Mouse (Mus musculus) olfactory bulb, adult 2 months (tissue): ENCODE data around the gene Snx5. TPM values are rescaled to one million over a fixed set of nuclear protein-coding genes. Genes with fewer than 3 reads are reported as not detected.

Experiments
- H3K27ac ChIP-seq: fragments of 200-500 bp; 2 replicates; pipeline ENCODE4 v1.5.1; 2012; ENCODE audit warnings: low read depth, low read length; ENCODE audit not compliant: insufficient read depth
- H3K4me1 ChIP-seq: fragments of 200-500 bp; 2 replicates; pipeline ENCODE4 v1.6.1; 2012; ENCODE audit warnings: low read length; ENCODE audit not compliant: control insufficient read depth, insufficient read depth
- H3K4me3 ChIP-seq: fragments of 200-500 bp; 2 replicates; pipeline ENCODE4 v1.5.1; 2012; ENCODE audit warnings: mild to moderate bottlenecking, low read depth, low read length, moderate library complexity; ENCODE audit not compliant: insufficient read depth
- CTCF ChIP-seq: fragments of 200-500 bp; IDR thresholded peaks from 2 replicates; pipeline ENCODE4 v1.5.1; 2012; ENCODE audit warnings: low read depth, mild to moderate bottlenecking, low read length, moderate library complexity; ENCODE audit not compliant: insufficient read depth
- POLR2A ChIP-seq: fragments of 200-500 bp; IDR thresholded peaks from 2 replicates; pipeline ENCODE4 v1.6.1; 2012; ENCODE audit warnings: mild to moderate bottlenecking, low read depth, low read length, moderate library complexity; ENCODE audit not compliant: insufficient read depth
- WGBS: fragments of 180-500 bp; shearing (Covaris S2); methylation state at CpG from one replicate; pipeline ENCODE4 v1.1.7; 2018; 5-methylcytosine and 5-hydroxymethylcytosine counted together
- polyA plus RNA-seq: library from polyadenylated mRNA; stranded (reverse); fragments of >200 nt; gene quantifications from 2 replicates; pipeline ENCODE4 v1.2.4, GENCODE M21; 2012; ENCODE audit warnings: low replicate concordance; ENCODE audit not compliant: missing spikeins, insufficient read depth, insufficient read length

Gene Snx5
- polyA plus RNA-seq, 1 experiment = not detected

DNA sequence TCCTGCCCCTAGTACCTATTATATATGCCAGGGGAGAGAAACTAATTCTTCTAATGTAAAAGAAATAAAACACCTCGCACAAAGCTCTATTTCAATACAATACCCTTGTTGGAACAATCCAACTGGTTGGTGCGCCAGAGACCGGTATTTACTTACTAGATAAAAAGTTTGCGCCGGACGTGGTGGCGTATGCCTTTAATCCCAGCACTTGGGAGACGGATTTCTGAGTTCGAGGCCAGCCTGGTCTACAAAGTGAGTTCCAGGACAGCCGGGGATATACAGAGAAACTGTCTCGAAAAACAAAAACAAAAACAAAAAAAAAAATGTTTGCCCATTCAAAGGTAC is 1.4 kb downstream of the Snx5 start:
- peaks cover 7% of the 10 kb centered on the region; the same call in 1 of the 2 replicates for H3K4me1 ChIP-seq
- WGBS = 6% methylated on average over 11 of the region's 11 CpGs
- TF ChIP-seq CTCF (no peak), POLR2A (no peak)
- peak overlapping the region; percentile 31 for H3K4me3 ChIP-seq
- H3K27ac ChIP-seq = no peak overlapping the region

GRCm38 (mm10) chr2:144268446-144269305 is 2.0 kb downstream of the Snx5 start:
- WGBS = 36% methylated on average over 6 of the region's 6 CpGs
- Histone ChIP-seq H3K4me3 (no peak overlapping the region), H3K4me1 (peaks cover 7% of the 10 kb centered on the region; the same call in 1 of the 2 replicates), H3K27ac (no peak overlapping the region)
- no peak for TF ChIP-seq POLR2A
- TF ChIP-seq CTCF = no peak

GRCm38 (mm10) chr2:144267731-144268015 is 3.0 kb downstream of the Snx5 start:
- WGBS = 46% methylated on average over 1 of the region's 1 CpGs
- Histone ChIP-seq H3K4me3 (no peak overlapping the region), H3K27ac (no peak overlapping the region), H3K4me1 (peaks cover 7% of the 10 kb centered on the region; the same call in 1 of the 2 replicates)
- TF ChIP-seq POLR2A (no peak), CTCF (no peak)

GRCm38 (mm10) chr2:144267004-144267730 is 3.5 kb downstream of the Snx5 start:
- TF ChIP-seq POLR2A = no peak
- no peak for TF ChIP-seq CTCF
- H3K27ac ChIP-seq = no peak overlapping the region
- H3K4me1 ChIP-seq = peaks cover 7% of the 10 kb centered on the region; the same call in 1 of the 2 replicates
- 66% methylated on average over 5 of the region's 5 CpGs for WGBS
- H3K4me3 ChIP-seq = no peak overlapping the region

- Histone ChIP-seq H3K4me3 (no peak overlapping the region), H3K4me1 (peaks cover 9% of the 10 kb centered on the region; the same call in 1 of the 2 replicates), H3K27ac (no peak overlapping the region)
- no peak for TF ChIP-seq POLR2A
- TF ChIP-seq CTCF = no peak
- 64% methylated on average over 4 of the region's 4 CpGs for WGBS
Measured at GRCm38 (mm10) chr2:144265916-144266683, 4.6 kb downstream of the Snx5 start.

DNA sequence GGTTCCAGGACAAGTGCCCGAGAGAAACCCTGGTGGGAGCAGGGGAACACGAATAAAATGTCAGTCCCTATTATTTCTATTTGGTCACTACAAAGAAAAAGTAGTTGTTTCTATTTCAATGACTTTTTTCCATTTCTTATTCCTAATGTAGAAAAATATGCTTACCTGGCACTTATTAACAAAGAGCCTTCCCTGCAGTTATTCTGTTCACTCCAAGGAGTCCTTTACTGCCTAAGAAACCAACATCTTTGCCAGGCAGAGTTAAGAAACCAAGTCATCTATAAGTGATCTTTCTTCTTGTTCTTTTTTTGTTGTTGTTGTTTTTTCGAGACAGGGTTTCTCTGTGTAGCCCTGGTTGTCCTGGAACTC is 5.6 kb downstream of the Snx5 start:
- TF ChIP-seq POLR2A (no peak), CTCF (no peak)
- peaks cover 7% of the 10 kb centered on the region; the same call in 1 of the 2 replicates for H3K4me1 ChIP-seq
- WGBS = 60% methylated on average over 3 of the region's 3 CpGs
- no peak overlapping the region for H3K4me3 ChIP-seq
- no peak overlapping the region for H3K27ac ChIP-seq

DNA sequence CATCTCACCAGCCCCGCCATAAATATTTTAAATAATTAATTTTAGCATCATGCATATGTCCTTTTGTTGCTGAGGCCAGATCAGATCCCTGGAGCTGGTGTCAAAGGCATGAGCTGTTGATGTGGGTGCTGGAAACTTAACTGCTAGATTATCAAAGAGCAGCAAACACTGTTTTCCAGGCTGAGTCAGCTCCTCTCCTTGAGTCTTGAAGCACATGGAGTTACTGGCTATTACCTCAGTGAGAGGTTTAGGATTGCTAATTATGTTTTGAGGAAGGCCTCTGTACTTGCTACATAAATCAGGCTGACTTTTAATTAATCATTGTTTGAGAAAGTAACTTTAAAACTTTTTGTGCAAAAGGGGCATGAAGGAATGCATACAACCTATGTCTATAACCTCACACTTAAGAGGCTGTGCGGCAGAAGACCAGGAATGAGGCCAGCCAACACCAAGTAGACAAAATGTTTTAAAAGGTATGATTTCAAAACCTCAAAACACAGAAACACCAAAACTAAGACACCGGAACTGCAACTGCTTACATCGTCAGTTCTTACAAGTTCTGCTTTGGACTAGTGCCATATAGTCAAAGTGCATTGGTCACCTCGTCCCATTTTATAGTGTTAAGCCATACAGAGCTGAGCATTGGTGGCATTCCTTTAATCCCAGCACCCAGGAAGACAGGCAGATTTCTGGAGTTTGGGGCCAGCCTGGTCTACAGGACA is 6.1 kb downstream of the Snx5 start:
- Histone ChIP-seq H3K27ac (no peak overlapping the region), H3K4me1 (peaks cover 7% of the 10 kb centered on the region; the same call in 1 of the 2 replicates), H3K4me3 (no peak overlapping the region)
- WGBS = 65% methylated on average over 5 of the region's 5 CpGs
- TF ChIP-seq CTCF (no peak), POLR2A (no peak)

DNA sequence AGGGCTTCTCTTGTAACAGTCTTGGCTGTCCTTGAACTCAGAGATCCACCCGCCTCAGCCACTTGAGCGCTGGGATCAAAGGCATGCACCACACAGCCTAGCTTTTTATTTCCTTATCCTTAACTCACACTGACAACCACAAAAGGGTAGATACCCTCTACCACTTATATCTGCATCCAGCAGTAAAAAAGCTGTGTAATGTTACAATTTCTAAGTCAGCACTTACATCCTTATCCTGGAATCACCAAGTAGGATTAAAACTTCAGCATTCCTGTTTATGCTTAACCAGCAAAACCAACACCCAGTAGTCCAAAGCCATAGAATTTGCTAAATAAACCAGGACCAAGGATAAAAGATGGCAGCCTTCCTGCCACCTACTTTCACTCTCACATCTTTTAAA is 7.9 kb downstream of the Snx5 start:
- 91% methylated on average over 2 of the region's 2 CpGs for WGBS
- Histone ChIP-seq H3K27ac (no peak overlapping the region), H3K4me1 (peaks cover 4% of the 10 kb centered on the region; the same call in 1 of the 2 replicates), H3K4me3 (no peak overlapping the region)
- no peak for TF ChIP-seq POLR2A
